In the genomic region with DNA sequence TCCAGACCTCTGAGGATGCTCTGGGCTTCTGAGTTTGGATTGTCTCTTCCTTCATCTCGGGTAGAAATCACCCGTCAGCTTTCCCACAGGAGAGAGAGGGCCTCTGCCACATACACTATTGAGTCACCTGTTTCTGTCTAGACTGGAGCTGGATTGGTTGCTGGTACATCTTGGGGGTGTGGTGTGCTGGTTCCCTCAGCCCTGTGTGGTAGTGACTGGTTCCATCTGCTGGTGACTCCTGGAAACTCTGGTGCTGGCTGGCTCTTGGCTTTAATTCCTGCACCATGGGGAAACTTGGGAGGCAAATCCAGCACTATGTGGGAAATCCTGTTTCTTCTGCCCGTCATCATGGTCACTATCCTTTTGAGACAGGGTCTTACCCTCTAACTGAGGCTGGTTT, we compare ENCODE assay signal across 9 mouse cellular contexts. TPM values are rescaled to one million over a fixed set of nuclear protein-coding genes. Genes with fewer than 3 reads are reported as not detected.
DNase-seq lines count a peak whose midpoint lies in the region; ATAC-seq lines count a peak whose summit lies in the region.
"Had no signal": no experiment of that assay in that cellular context is flagged by ENCODE, and none has a peak within 500 bp of the region (broad histone marks: within the 10 kb centered on the region; RNA-seq: fewer than 3 reads in every experiment).

No protein-coding gene starts in this region.

- WGBS in forebrain, embryonic 16.5 days: 18% methylated on average over 3 of the region's 3 CpGs
- WGBS in intestine, embryonic 15.5 days: 25% methylated on average over 3 of the region's 3 CpGs

- no peak overlapping the region for H3K4me3 ChIP-seq in forebrain, embryonic 16.5 days (replicated peaks; ENCODE audit: low read length)
- H3K4me3 ChIP-seq in intestine, embryonic 15.5 days (replicated peaks): no peak overlapping the region
- H3K4me3 ChIP-seq: erythroblast, embryonic 14.5 days had no signal

- H3K9me3 ChIP-seq in forebrain, embryonic 16.5 days (ENCODE audit: control insufficient read depth, low read length): no peaks in the 10 kb centered on the region
- no peaks in the 10 kb centered on the region for H3K9me3 ChIP-seq in intestine, embryonic 15.5 days

- intact Hi-C loops in left cerebral cortex, postnatal 14 days (cut with DNase I): no loop called here

- no peaks in the 10 kb centered on the region; the same call in 1 of the 2 replicates for H3K27me3 ChIP-seq in forebrain, embryonic 16.5 days (replicated peaks; ENCODE audit: control insufficient read depth, insufficient read depth, low read length)
- no peaks in the 10 kb centered on the region for H3K27me3 ChIP-seq in intestine, embryonic 15.5 days (replicated peaks)

- H3K36me3 ChIP-seq in forebrain, embryonic 16.5 days (ENCODE audit: control insufficient read depth, insufficient read depth): no peaks in the 10 kb centered on the region
- no peaks in the 10 kb centered on the region for H3K36me3 ChIP-seq in intestine, embryonic 15.5 days

- no peak overlapping the region for H3K4me2 ChIP-seq in forebrain, embryonic 16.5 days (ENCODE audit: low read length)
- no peak overlapping the region for H3K4me2 ChIP-seq in intestine, embryonic 15.5 days (replicated peaks)

- no peak overlapping the region for H3K27ac ChIP-seq in forebrain, embryonic 16.5 days (ENCODE audit: low read length)
- no peak overlapping the region for H3K27ac ChIP-seq in intestine, embryonic 15.5 days

- ATAC-seq in forebrain, embryonic 16.5 days: peak; percentile 54; the same call in 1 of the 2 replicates
- peak; percentile 78 for ATAC-seq in intestine, embryonic 15.5 days
- ATAC-seq in erythroid progenitor cell, adult 5-6 weeks (replicated peaks; ENCODE audit: low FRiP score, poor library complexity, severe bottlenecking): no peak

- DNase-seq in right cerebral cortex, adult 18-20 months: peak; percentile 56
- DNase-seq in right cerebral cortex, postnatal 4 days: no peak
- DNase-seq in adrenal gland, postnatal 14 days: peak; percentile 78
- peak; percentile 51 to 70 for DNase-seq in left cerebral cortex, postnatal 14 days (ENCODE audit: low spot score in 2 of 2)
- DNase-seq in retina, embryonic 14.5 days (ENCODE audit: low spot score): peak; percentile 55

- no peak overlapping the region for H3K9ac ChIP-seq in forebrain, embryonic 16.5 days (replicated peaks; ENCODE audit: low read depth, low read length)
- H3K9ac ChIP-seq in intestine, embryonic 15.5 days: no peak overlapping the region

- H3K4me1 ChIP-seq in forebrain, embryonic 16.5 days (replicated peaks; ENCODE audit: control insufficient read depth, insufficient read depth, low read length): no peaks in the 10 kb centered on the region
- H3K4me1 ChIP-seq in intestine, embryonic 15.5 days (replicated peaks): no peaks in the 10 kb centered on the region

RNA-seq across cellular contexts. Expression of a gene that starts 24.3 kb away (rescaled TPM):
- total RNA-seq in adrenal gland, postnatal 14 days (2021): not detected in 2 replicates
- not detected in 2 replicates for polyA plus RNA-seq in forebrain, embryonic 16.5 days (2015; fragmentation: Nextera tagmentation; extraction: Ambion mirVana)
- polyA plus RNA-seq in intestine, embryonic 15.5 days (2015; fragmentation: Nextera tagmentation; extraction: Ambion mirVana): not detected in 2 replicates
- total RNA-seq in left cerebral cortex, postnatal 14 days (2021): not detected
- not detected in 2 replicates for total RNA-seq in erythroid progenitor cell, adult 5-6 weeks (2015; ENCODE audit: low replicate concordance)
- not detected in 2 replicates for total RNA-seq in erythroid progenitor cell, adult 5-6 weeks (2017; ENCODE audit: low replicate concordance)
- polyA plus RNA-seq: erythroblast, embryonic 14.5 days had no signal

RNA-seq across cellular contexts. Expression of a gene that starts 38.0 kb away (rescaled TPM):
- total RNA-seq in adrenal gland, postnatal 14 days (2021): 22.9 and 27.3 TPM in 2 replicates
- polyA plus RNA-seq in forebrain, embryonic 16.5 days (2015; fragmentation: Nextera tagmentation; extraction: Ambion mirVana): 62.6 and 70.2 TPM in 2 replicates
- polyA plus RNA-seq in intestine, embryonic 15.5 days (2015; fragmentation: Nextera tagmentation; extraction: Ambion mirVana): 18.8 and 21.9 TPM in 2 replicates
- total RNA-seq in left cerebral cortex, postnatal 14 days (2021): 10 to 100 TPM; 28.3 to 31.0 TPM
- total RNA-seq in erythroid progenitor cell, adult 5-6 weeks (2015; ENCODE audit: low replicate concordance): 0.36 and 1.3 TPM in 2 replicates
- total RNA-seq in erythroid progenitor cell, adult 5-6 weeks (2017; ENCODE audit: low replicate concordance): 0.30 and 0.51 TPM in 2 replicates

Comparison
In these comparisons a context has a peak if more than half of its experiments do, and no peak if none do; other contexts are left out.
1. RNA of a gene that starts 38.0 kb away (total RNA-seq): 28.3 to 31.0 TPM in left cerebral cortex, postnatal 14 days and 22.9 to 27.3 TPM in adrenal gland, postnatal 14 days; 0.30 to 1.3 TPM in erythroid progenitor cell, adult 5-6 weeks; every median in the first group is over 10 times any median in the second.